Mouse (Mus musculus) megakaryocyte, embryonic 14.5 days (primary cell): ENCODE measurements around the gene Tef. TPM values are rescaled to one million over a fixed set of nuclear protein-coding genes. Genes with fewer than 3 reads are reported as not detected.
A peak's percentile ranks its signal among the peaks of the same experiment; 100 is the strongest.

Experiments used
- H3K27me3 ChIP-seq: replicated peaks from 2 replicates; pipeline ENCODE3; 2012; ENCODE audit warnings: inconsistent platforms
- H3K36me3 ChIP-seq: replicated peaks from 2 replicates; pipeline ENCODE3; 2012; ENCODE audit warnings: low read length, inconsistent platforms, mixed read lengths
- H3K4me1 ChIP-seq: 2 replicates; pipeline ENCODE4 v1.6.1; 2012; ENCODE audit warnings: inconsistent platforms
- H3K4me3 ChIP-seq: replicated peaks from 2 replicates; pipeline ENCODE3; 2012; ENCODE audit warnings: moderate library complexity, mild to moderate bottlenecking, inconsistent platforms
- H3K9me3 ChIP-seq: 2 replicates; pipeline ENCODE4 v1.6.1; 2012; ENCODE audit warnings: inconsistent platforms
- FLI1 ChIP-seq: IDR thresholded peaks from 2 replicates; pipeline ENCODE4 v1.6.1; 2012; ENCODE audit warnings: low read length, inconsistent platforms, mixed read lengths
- GATA1 ChIP-seq: IDR thresholded peaks from 3 replicates; pipeline ENCODE4 v1.6.1; 2012; ENCODE audit warnings: mixed read lengths, low read length, inconsistent platforms, borderline replicate concordance
- polyA plus RNA-seq: library from polyadenylated mRNA; stranded (reverse); fragments of >175 nt; gene quantifications from 2 replicates; pipeline ENCODE4 v1.2.3, GENCODE M21; 2012; ENCODE audit warnings: low replicate concordance; ENCODE audit not compliant: insufficient read depth

Gene Tef
- polyA plus RNA-seq, 1 experiment, result 6.1 TPM

GRCm38 (mm10) chr15:81845724-81846123, 43.5 kb downstream of the Tef start:
- H3K4me1 ChIP-seq, result peaks cover 47% of the 10 kb centered on the region
- H3K27me3 ChIP-seq, result no peaks in the 10 kb centered on the region
- no peaks in the 10 kb centered on the region for H3K9me3 ChIP-seq
- 0 out of 3 replicates have a peak, but pooled peaks have one; percentile 25 for TF ChIP-seq GATA1
- no peak for TF ChIP-seq FLI1
- H3K4me3 ChIP-seq, result peak overlapping the region; percentile 83
- peaks cover 39% of the 10 kb centered on the region for H3K36me3 ChIP-seq

DNA sequence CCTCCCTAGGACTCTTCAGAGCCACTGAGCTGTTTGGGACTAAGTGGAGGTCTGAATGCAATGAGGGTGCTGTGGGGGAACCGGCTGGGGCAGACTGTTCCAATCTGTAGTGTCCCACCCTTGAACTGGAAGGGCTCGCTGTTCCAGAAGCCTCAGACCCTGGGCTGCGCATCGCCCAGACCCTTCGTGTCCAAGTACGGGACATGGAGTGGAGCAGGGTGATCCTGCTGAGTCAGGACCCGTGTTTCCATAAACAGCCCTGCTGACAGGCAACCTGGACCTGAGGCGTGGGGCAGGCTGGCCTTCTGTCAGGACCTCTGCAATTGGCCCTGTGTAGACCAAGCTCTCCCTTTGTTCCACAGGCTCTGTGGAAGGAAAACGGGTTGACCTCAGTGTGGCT, 44.5 kb downstream of the Tef start:
- Histone ChIP-seq H3K4me3 (peak overlapping the region; percentile 19), H3K4me1 (peaks cover 55% of the 10 kb centered on the region), H3K9me3 (no peaks in the 10 kb centered on the region), H3K36me3 (peaks cover 49% of the 10 kb centered on the region), H3K27me3 (no peaks in the 10 kb centered on the region)
- TF ChIP-seq FLI1 (no peak), GATA1 (no peak)

- Histone ChIP-seq H3K36me3 (peaks cover 53% of the 10 kb centered on the region), H3K9me3 (no peaks in the 10 kb centered on the region), H3K4me3 (no peak overlapping the region), H3K27me3 (no peaks in the 10 kb centered on the region), H3K4me1 (peaks cover 59% of the 10 kb centered on the region)
- TF ChIP-seq GATA1, result no peak
- TF ChIP-seq FLI1, result no peak
Measured at GRCm38 (mm10) chr15:81847161-81847560, 44.9 kb downstream of the Tef start.

DNA sequence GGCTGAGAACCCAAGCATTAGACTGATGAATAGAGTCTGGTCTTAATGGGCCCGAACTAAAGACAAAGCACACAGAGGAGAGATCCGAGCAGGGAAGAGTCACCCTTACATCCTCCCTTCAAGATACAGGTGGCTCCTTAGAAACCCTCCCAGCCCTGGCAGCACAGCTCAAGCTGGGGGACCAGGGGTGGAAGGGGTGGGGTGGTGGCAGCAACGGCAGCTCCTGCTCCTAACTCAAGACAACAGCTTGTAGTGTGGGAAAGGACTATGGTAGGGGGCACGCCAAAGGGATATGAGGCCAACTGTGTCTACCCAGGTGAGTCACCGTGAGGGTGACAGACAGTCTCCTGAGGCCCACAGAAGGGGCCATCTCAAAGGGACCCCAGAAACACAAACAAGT, 45.6 kb downstream of the Tef start:
- TF ChIP-seq GATA1 (no peak), FLI1 (no peak)
- Histone ChIP-seq H3K4me3 (no peak overlapping the region), H3K27me3 (no peaks in the 10 kb centered on the region), H3K9me3 (no peaks in the 10 kb centered on the region), H3K4me1 (peaks cover 66% of the 10 kb centered on the region), H3K36me3 (peaks cover 60% of the 10 kb centered on the region)

- no peaks in the 10 kb centered on the region for H3K27me3 ChIP-seq
- no peak for TF ChIP-seq FLI1
- no peak for TF ChIP-seq GATA1
- no peak overlapping the region for H3K4me3 ChIP-seq
- no peaks in the 10 kb centered on the region for H3K9me3 ChIP-seq
- peaks cover 63% of the 10 kb centered on the region for H3K36me3 ChIP-seq
- H3K4me1 ChIP-seq, result peaks cover 69% of the 10 kb centered on the region
Measured at GRCm38 (mm10) chr15:81848301-81848700, 46.1 kb downstream of the Tef start.

DNA sequence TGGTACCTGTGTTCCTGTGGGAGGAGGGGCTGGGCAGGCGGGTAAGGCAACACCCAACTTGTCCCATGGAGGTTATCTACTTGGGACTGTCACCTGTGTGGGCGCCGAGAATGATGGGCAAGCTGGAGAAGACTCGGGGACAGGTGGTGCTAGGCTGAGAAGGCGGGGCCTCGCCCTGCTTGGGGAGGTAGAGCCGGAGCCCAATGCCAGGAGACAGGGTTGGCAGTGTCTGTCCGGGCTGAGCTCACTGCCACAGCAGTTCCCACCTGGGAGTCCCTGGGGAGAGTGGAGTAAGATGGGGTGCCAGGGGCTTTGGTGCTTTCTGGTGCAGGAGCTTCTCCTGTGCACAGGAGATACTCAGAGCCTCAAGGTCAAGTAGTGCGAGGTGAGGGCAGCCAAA, 46.9 kb downstream of the Tef start:
- H3K36me3 ChIP-seq, result peaks cover 71% of the 10 kb centered on the region
- TF ChIP-seq GATA1, result no peak
- no peak for TF ChIP-seq FLI1
- no peaks in the 10 kb centered on the region for H3K27me3 ChIP-seq
- no peak overlapping the region for H3K4me3 ChIP-seq
- H3K9me3 ChIP-seq, result no peaks in the 10 kb centered on the region
- H3K4me1 ChIP-seq, result peaks cover 76% of the 10 kb centered on the region

GRCm38 (mm10) chr15:81850718-81851117, 48.5 kb downstream of the Tef start:
- Histone ChIP-seq H3K36me3 (peaks cover 81% of the 10 kb centered on the region), H3K9me3 (no peaks in the 10 kb centered on the region), H3K27me3 (no peaks in the 10 kb centered on the region), H3K4me1 (peaks cover 81% of the 10 kb centered on the region), H3K4me3 (no peak overlapping the region)
- TF ChIP-seq FLI1 (no peak), GATA1 (no peak)

- no peak for TF ChIP-seq GATA1
- no peak for TF ChIP-seq FLI1
- H3K9me3 ChIP-seq, result no peaks in the 10 kb centered on the region
- H3K4me1 ChIP-seq, result peaks cover 78% of the 10 kb centered on the region
- H3K27me3 ChIP-seq, result no peaks in the 10 kb centered on the region
- H3K4me3 ChIP-seq, result no peak overlapping the region
- peaks cover 81% of the 10 kb centered on the region for H3K36me3 ChIP-seq
Measured at GRCm38 (mm10) chr15:81851375-81851774, 49.2 kb downstream of the Tef start.

GRCm38 (mm10) chr15:81852411-81853000, 50.3 kb downstream of the Tef start:
- TF ChIP-seq GATA1, result no peak
- TF ChIP-seq FLI1, result no peak
- no peak overlapping the region for H3K4me3 ChIP-seq
- H3K9me3 ChIP-seq, result no peaks in the 10 kb centered on the region
- peaks cover 75% of the 10 kb centered on the region for H3K4me1 ChIP-seq
- peaks cover 71% of the 10 kb centered on the region for H3K36me3 ChIP-seq
- H3K27me3 ChIP-seq, result no peaks in the 10 kb centered on the region

GRCm38 (mm10) chr15:81853081-81853480, 50.9 kb downstream of the Tef start:
- Histone ChIP-seq H3K27me3 (no peaks in the 10 kb centered on the region), H3K36me3 (peaks cover 66% of the 10 kb centered on the region)

More at GRCm38 (mm10) chr15:81853081-81853480, 50.9 kb downstream of the Tef start:
- H3K9me3 ChIP-seq, result no peaks in the 10 kb centered on the region
- TF ChIP-seq FLI1 (no peak), GATA1 (no peak)
- H3K4me3 ChIP-seq, result no peak overlapping the region
- peaks cover 70% of the 10 kb centered on the region for H3K4me1 ChIP-seq
